In the genomic region with DNA sequence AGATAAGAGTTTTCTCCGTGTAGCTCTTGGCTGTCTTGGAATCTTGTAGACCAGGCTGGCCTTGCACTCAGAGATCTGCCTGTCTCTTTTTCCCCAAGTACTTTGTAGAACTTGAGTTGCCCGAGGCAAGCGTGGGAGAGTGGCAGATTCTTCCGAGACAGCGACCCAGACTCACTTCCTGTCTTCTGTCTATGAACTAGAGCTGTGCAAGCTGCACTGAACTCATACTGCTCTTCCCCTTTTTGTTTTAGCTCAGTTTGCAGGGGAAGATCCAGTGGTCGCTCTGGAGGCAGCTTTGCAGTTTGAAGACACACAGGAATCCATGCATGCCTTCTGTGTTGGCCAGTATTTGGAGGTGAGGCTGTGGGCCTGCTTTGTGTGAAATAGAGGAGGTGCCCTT, we compare ENCODE assay signal across 13 mouse cellular contexts.
DNase-seq lines count a peak whose midpoint lies in the region; ATAC-seq lines count a peak whose summit lies in the region.
"Had no signal": no experiment of that assay in that cellular context is flagged by ENCODE, and none has a peak within 500 bp of the region (broad histone marks: within the 10 kb centered on the region; RNA-seq: fewer than 3 reads in every experiment).

No protein-coding gene starts in this region.

- ATAC-seq in megakaryocyte, adult 5-6 weeks (ENCODE audit: poor library complexity, severe bottlenecking): peak; percentile 71
- ATAC-seq in erythroblast, adult 5-6 weeks (replicated peaks; ENCODE audit: low FRiP score, poor library complexity, severe bottlenecking): no peak
- ATAC-seq: hindbrain, postnatal 0 days had no signal

- peak; percentile 30 for DNase-seq in layer of hippocampus, adult 11-12 months (ENCODE audit: low spot score)
- DNase-seq in layer of hippocampus, postnatal 25 days (ENCODE audit: extremely low spot score in 1 of 2, low spot score in 1 of 2): no peak
- peak; percentile 28 for DNase-seq in thymus, postnatal 0 days (ENCODE audit: low spot score)
- no peak for DNase-seq in thymus, postnatal 10 days (ENCODE audit: low spot score in 2 of 2)
- DNase-seq in embryo, embryonic 10 days (ENCODE audit: low spot score): no peak
- DNase-seq in frontal cortex, postnatal 36 days (ENCODE audit: low spot score in 2 of 2): no peak
- DNase-seq: cerebellum, postnatal 10 days; heart, adult 2 months; heart, postnatal 10 days; retina, postnatal 1 day had no signal

Comparison
In these comparisons a context has a peak if more than half of its experiments do, and no peak if none do; other contexts are left out.
1. DNase-seq: peak in layer of hippocampus, adult 11-12 months (single experiment) and thymus, postnatal 0 days (single experiment); none in layer of hippocampus, postnatal 25 days (0 of 2), thymus, postnatal 10 days (0 of 2), embryo, embryonic 10 days (single experiment) and frontal cortex, postnatal 36 days (0 of 2).